Mouse (Mus musculus) G1E (cell line): ENCODE measurements around the gene Tcf25. TPM values are rescaled to one million over a fixed set of nuclear protein-coding genes. Genes with fewer than 3 reads are reported as not detected.
"Not testable (repeated sequence)": the region's sequence is repeated elsewhere in the genome, so short reads cannot be mapped to it uniquely, and the experiment has no call there.

Experiments
- ATAC-seq: 2 replicates; pipeline ENCODE4 v1.8.0; 2016; ENCODE audit warnings: mild to moderate bottlenecking; ENCODE audit not compliant: insufficient number of reproducible peaks, poor library complexity, low FRiP score, severe bottlenecking; ENCODE audit errors: extremely low read depth
- DNase-seq: peaks from one replicate; pipeline ENCODE4 v3.0.0; 2012; ENCODE audit warnings: low spot score
- H3K27me3 ChIP-seq: 2 replicates; pipeline ENCODE4 v1.6.1; 2012; ENCODE audit warnings: mild to moderate bottlenecking, low read length, inconsistent platforms; ENCODE audit not compliant: insufficient read depth
- H3K36me3 ChIP-seq: replicated peaks from 2 replicates; pipeline ENCODE3; 2012; ENCODE audit warnings: mild to moderate bottlenecking, inconsistent platforms
- H3K4me1 ChIP-seq: 2 replicates; pipeline ENCODE4 v1.6.1; 2012; ENCODE audit warnings: low read depth, low read length, inconsistent platforms, mixed read lengths; ENCODE audit not compliant: insufficient read depth
- H3K4me3 ChIP-seq: 2 replicates; pipeline ENCODE4 v1.5.1; 2012; ENCODE audit warnings: low read depth, mild to moderate bottlenecking, inconsistent platforms, low read length, moderate library complexity, mixed read lengths
- H3K9me3 ChIP-seq: replicated peaks from 2 replicates; pipeline ENCODE4 v1.6.1; 2012; ENCODE audit warnings: inconsistent platforms
- CTCF ChIP-seq: IDR thresholded peaks from 2 replicates; pipeline ENCODE4 v1.5.1; 2012; ENCODE audit warnings: low read depth, low read length, inconsistent platforms, mixed read lengths
- GATA1 ChIP-seq: IDR thresholded peaks from 2 replicates; pipeline ENCODE4 v1.6.1; 2012; ENCODE audit warnings: borderline replicate concordance, low read length, inconsistent platforms, mixed read lengths
- GATA2 ChIP-seq: IDR thresholded peaks from 2 replicates; pipeline ENCODE4 v1.6.1; 2012; ENCODE audit warnings: low read depth, low read length, inconsistent platforms, borderline replicate concordance
- POLR2AphosphoS5 ChIP-seq: IDR thresholded peaks from 2 replicates; pipeline ENCODE4 v1.6.1; 2012; ENCODE audit warnings: low read depth, low read length, inconsistent platforms; ENCODE audit not compliant: insufficient replicate concordance
- TAL1 ChIP-seq: conservative IDR thresholded peaks from 2 replicates; pipeline ENCODE4 v1.6.1; 2012; ENCODE audit warnings: low read depth, low read length, inconsistent platforms, mixed read lengths
- polyA plus RNA-seq: library from polyadenylated mRNA; stranded (reverse); fragments of >175 nt; gene quantifications from 2 replicates; pipeline ENCODE4 v1.2.3, GENCODE M21; 2012
- total RNA-seq, 2 experiments: library from RNA; stranded (forward) in 1 of 2; stranded (reverse) in 1 of 2; fragments of 200-1000 nt in 1 of 2; fragments of >200 nt in 1 of 2; fragmentation: Nextera tagmentation in 1 of 2; gene quantifications; 2 replicates each; pipeline ENCODE4 v1.2.3; 2014 to 2017

Tcf25 gene
- total and polyA plus RNA-seq, 3 experiments, result 91.6 to 125 (median 123) TPM

GRCm38 (mm10) chr8:123428343-123428893, 54.9 kb downstream of the Tcf25 start:
- ATAC-seq (no peak), DNase-seq (no peak)
- Histone ChIP-seq H3K9me3 (no peaks in the 10 kb centered on the region), H3K4me1 (no peaks in the 10 kb centered on the region), H3K4me3 (no peak overlapping the region), H3K36me3 (no peaks in the 10 kb centered on the region), H3K27me3 (peaks cover 6% of the 10 kb centered on the region)
- TF ChIP-seq GATA1 (no peak), POLR2AphosphoS5 (no peak), CTCF (no peak), GATA2 (no peak), TAL1 (no peak)

- Histone ChIP-seq H3K4me3 (no peak overlapping the region), H3K36me3 (no peaks in the 10 kb centered on the region), H3K27me3 (peaks cover 4% of the 10 kb centered on the region), H3K4me1 (no peaks in the 10 kb centered on the region), H3K9me3 (no peaks in the 10 kb centered on the region)
- no peak for ATAC-seq
- DNase-seq, result no peak
- no peak for TF ChIP-seq GATA1
- TF ChIP-seq POLR2AphosphoS5, result no peak
- TF ChIP-seq GATA2, result no peak
- no peak for TF ChIP-seq TAL1
- no peak for TF ChIP-seq CTCF
Observed at GRCm38 (mm10) chr8:123428939-123429721, 55.6 kb downstream of the Tcf25 start.

- H3K27me3 ChIP-seq, ATAC-seq, H3K9me3 ChIP-seq: not testable (repeated sequence)
Observed at GRCm38 (mm10) chr8:123429722-123430013, 56.1 kb downstream of the Tcf25 start.

GRCm38 (mm10) chr8:123430936-123431335, 57.4 kb downstream of the Tcf25 start:
- H3K4me1 ChIP-seq, H3K4me3 ChIP-seq, DNase-seq, H3K36me3 ChIP-seq, H3K27me3 ChIP-seq, H3K9me3 ChIP-seq, ATAC-seq: not testable (repeated sequence)

More at GRCm38 (mm10) chr8:123429722-123430013, 56.1 kb downstream of the Tcf25 start:
- H3K4me3 ChIP-seq, DNase-seq, H3K4me1 ChIP-seq, H3K36me3 ChIP-seq: not testable (repeated sequence)

GRCm38 (mm10) chr8:123431616-123432365, 58.2 kb downstream of the Tcf25 start:
- no peak overlapping the region for H3K4me3 ChIP-seq
- no peaks in the 10 kb centered on the region for H3K36me3 ChIP-seq
- no peak for TF ChIP-seq TAL1
- TF ChIP-seq GATA2, result no peak
- no peak for TF ChIP-seq CTCF
- DNase-seq (no peak), ATAC-seq (no peak)
- peaks cover 9% of the 10 kb centered on the region for H3K27me3 ChIP-seq
- H3K4me1 ChIP-seq, result no peaks in the 10 kb centered on the region
- H3K9me3 ChIP-seq, result no peaks in the 10 kb centered on the region

GRCm38 (mm10) chr8:123432381-123432780, 58.8 kb downstream of the Tcf25 start:
- no peak for TF ChIP-seq CTCF
- no peak for TF ChIP-seq TAL1
- no peak for TF ChIP-seq GATA1
- TF ChIP-seq GATA2, result no peak
- no peak for TF ChIP-seq POLR2AphosphoS5
- Histone ChIP-seq H3K4me3 (no peak overlapping the region), H3K4me1 (no peaks in the 10 kb centered on the region), H3K36me3 (no peaks in the 10 kb centered on the region), H3K27me3 (peaks cover 9% of the 10 kb centered on the region), H3K9me3 (no peaks in the 10 kb centered on the region)
- no peak for DNase-seq
- no peak for ATAC-seq

- not testable (repeated sequence) for H3K4me3 ChIP-seq, H3K9me3 ChIP-seq
Observed at GRCm38 (mm10) chr8:123433241-123433974, 59.9 kb downstream of the Tcf25 start.

More at GRCm38 (mm10) chr8:123433241-123433974, 59.9 kb downstream of the Tcf25 start:
- not testable (repeated sequence) for H3K36me3 ChIP-seq, H3K27me3 ChIP-seq, DNase-seq, ATAC-seq, H3K4me1 ChIP-seq
